Mouse (Mus musculus): ENCODE measurements around the gene Hoxa2. TPM values are rescaled to one million over a fixed set of nuclear protein-coding genes. Genes with fewer than 3 reads are reported as not detected.

The Hoxa2 gene
- total and polyA plus RNA-seq, 3 experiments = 0.26 TPM; not detected in 2

GRCm38 (mm10) chr6:52167176-52167575 is 2.5 kb upstream of the Hoxa2 start:
- Histone ChIP-seq H3K79me2 (replicated peaks; ENCODE audit: control insufficient read depth, extremely low read depth, insufficient read depth, poor library complexity, severe bottlenecking) (no peaks in the 10 kb centered on the region), H3K4me2 (ENCODE audit: insufficient read depth, low read depth, poor library complexity, severe bottlenecking) (no peak overlapping the region), H3K9me3 (replicated peaks; ENCODE audit: low read length) (no peaks in the 10 kb centered on the region), H3K36me3 (replicated peaks in 1 of 2; ENCODE audit: control insufficient read depth in 1 of 2, insufficient read depth in 1 of 2, low read length in 1 of 2) (peaks cover 9 to 45% of the 10 kb centered on the region in 2 experiments), H3K9ac (ENCODE audit: insufficient read depth, low read depth) (no peak overlapping the region), H3K4me3 (replicated peaks in 1 of 3; ENCODE audit: low read depth in 2 of 3, low read length in 2 of 3, poor library complexity in 1 of 3) (no peak overlapping the region), H3K27ac (ENCODE audit: insufficient read depth, low read depth) (no peak overlapping the region), H3K4me1 (ENCODE audit: control insufficient read depth in 1 of 2, insufficient read depth in 2 of 2) (no peaks in the 10 kb centered on the region), H3K27me3 (replicated peaks) (no peaks in the 10 kb centered on the region)
- DNase-seq (ENCODE audit: extremely low read depth) = no peak
- in situ Hi-C loops (cut with MboI; ENCODE audit: low pct_ligation_motif_present, low pct_unique_long_range_greater_than_20kb, low sequenced_read_pairs) = no loop called here
- TF ChIP-seq ETS1 (conservative IDR thresholded peaks at IDR 0.05; ENCODE audit: low read depth, low read length) = no peak
- TF ChIP-seq PAX5 (IDR thresholded peaks at IDR 0.05; ENCODE audit: low read length) = no peak
- dilution Hi-C loops (cut with MboI; ENCODE audit: extremely low pct_ligation_motif_present, extremely low pct_unique_long_range_greater_than_20kb, low sequenced_read_pairs) = no loop called here

- TF ChIP-seq ZC3H11A (IDR thresholded peaks at IDR 0.05; ENCODE audit: low read depth, low read length) (no peak), POLR2AphosphoS2 (IDR thresholded peaks at IDR 0.05; ENCODE audit: low read depth, low read length) (no peak), NELFE (IDR thresholded peaks at IDR 0.05; ENCODE audit: low read depth, low read length) (no peak), CHD1 (IDR thresholded peaks at IDR 0.05; ENCODE audit: low read depth, low read length) (no peak), USF2 (conservative IDR thresholded peaks at IDR 0.05; ENCODE audit: low read depth, low read length) (no peak)
- dilution Hi-C loops (cut with MboI; ENCODE audit: extremely low pct_ligation_motif_present, extremely low pct_unique_long_range_greater_than_20kb, low sequenced_read_pairs) = no loop called here
- Histone ChIP-seq H3K9ac (ENCODE audit: insufficient read depth, low read depth) (no peak overlapping the region), H3K36me3 (replicated peaks in 1 of 2; ENCODE audit: control insufficient read depth in 1 of 2, insufficient read depth in 1 of 2, low read length in 1 of 2) (peaks cover 9 to 48% of the 10 kb centered on the region in 2 experiments), H3K4me2 (ENCODE audit: insufficient read depth, low read depth, poor library complexity, severe bottlenecking) (no peak overlapping the region), H3K9me3 (replicated peaks; ENCODE audit: low read length) (no peaks in the 10 kb centered on the region), H3K79me2 (replicated peaks; ENCODE audit: control insufficient read depth, extremely low read depth, insufficient read depth, poor library complexity, severe bottlenecking) (no peaks in the 10 kb centered on the region), H3K27ac (ENCODE audit: insufficient read depth, low read depth) (no peak overlapping the region), H3K4me1 (ENCODE audit: control insufficient read depth in 1 of 2, insufficient read depth in 2 of 2) (no peaks in the 10 kb centered on the region), H3K27me3 (replicated peaks) (no peaks in the 10 kb centered on the region), H3K4me3 (replicated peaks in 1 of 3; ENCODE audit: low read depth in 2 of 3, low read length in 2 of 3, poor library complexity in 1 of 3) (no peak overlapping the region)
- in situ Hi-C loops (cut with MboI; ENCODE audit: low pct_ligation_motif_present, low pct_unique_long_range_greater_than_20kb, low sequenced_read_pairs) = no loop called here
- no peak for DNase-seq (ENCODE audit: extremely low read depth)
These were observed 1.9 kb upstream of the Hoxa2 start for GRCm38 (mm10) chr6:52166431-52167077.

DNA sequence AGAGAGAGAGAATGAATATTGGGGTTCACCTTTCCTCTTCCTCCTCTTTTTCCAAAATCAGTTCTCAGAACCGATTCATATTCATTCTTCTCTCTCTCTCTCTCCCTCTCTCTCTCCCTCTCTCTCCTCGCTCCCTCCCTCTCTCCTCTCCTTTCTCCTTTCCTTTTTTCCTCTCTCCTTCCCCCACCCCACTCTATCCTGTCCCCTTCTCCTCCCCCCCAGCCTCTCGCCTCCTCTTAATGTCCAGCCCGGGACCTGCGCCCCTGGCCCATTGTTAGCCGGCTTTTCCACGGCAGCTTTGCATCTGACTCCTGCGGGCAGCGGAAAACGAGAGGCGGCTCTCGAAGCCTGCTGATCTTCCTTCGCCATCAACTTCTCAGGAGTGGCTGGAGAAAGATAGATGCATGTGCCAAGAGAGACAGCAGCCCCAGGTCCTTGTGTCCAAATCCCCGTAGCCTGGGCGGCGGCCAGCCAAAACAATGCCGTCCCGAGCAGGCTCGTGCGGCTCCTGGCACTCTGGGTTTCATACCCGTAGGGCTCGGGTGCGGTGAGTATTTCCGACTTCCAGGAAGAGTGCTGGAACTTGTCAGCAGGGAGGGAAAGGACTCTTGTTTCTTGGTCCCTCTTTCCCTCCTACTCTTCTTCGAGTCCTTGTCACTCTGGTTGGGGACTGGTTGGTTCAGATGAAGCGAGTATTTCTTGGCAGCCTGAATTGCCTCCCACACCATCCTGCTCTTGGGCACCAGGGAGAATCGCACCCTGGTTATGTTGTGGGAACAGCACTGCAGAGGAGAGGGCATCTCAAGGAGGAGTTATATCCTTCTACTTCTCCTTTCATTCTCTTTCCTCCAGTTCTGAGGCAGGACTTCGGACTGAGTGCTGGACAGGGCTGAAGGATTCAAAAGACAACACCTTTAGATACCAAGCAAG is 1.1 kb upstream of the Hoxa2 start:
- Histone ChIP-seq H3K79me2 (replicated peaks; ENCODE audit: control insufficient read depth, extremely low read depth, insufficient read depth, poor library complexity, severe bottlenecking) (no peaks in the 10 kb centered on the region; the same call in 1 of the 2 replicates), H3K4me3 (replicated peaks in 1 of 3; ENCODE audit: low read depth in 2 of 3, low read length in 2 of 3, poor library complexity in 1 of 3) (no peak overlapping the region), H3K36me3 (replicated peaks in 1 of 2; ENCODE audit: control insufficient read depth in 1 of 2, insufficient read depth in 1 of 2, low read length in 1 of 2) (peaks cover 9 to 51% of the 10 kb centered on the region in 2 experiments), H3K4me1 (ENCODE audit: control insufficient read depth in 1 of 2, insufficient read depth in 2 of 2) (peaks cover 0 to 6% of the 10 kb centered on the region in 2 experiments; a peak in 2 of 4 replicates), H3K9ac (ENCODE audit: insufficient read depth, low read depth) (no peak overlapping the region), H3K4me2 (ENCODE audit: insufficient read depth, low read depth, poor library complexity, severe bottlenecking) (no peak overlapping the region), H3K27ac (ENCODE audit: insufficient read depth, low read depth) (no peak overlapping the region), H3K9me3 (replicated peaks; ENCODE audit: low read length) (no peaks in the 10 kb centered on the region), H3K27me3 (replicated peaks) (no peaks in the 10 kb centered on the region)
- DNase-seq (ENCODE audit: extremely low read depth) = no peak
- dilution Hi-C loops (cut with MboI; ENCODE audit: extremely low pct_ligation_motif_present, extremely low pct_unique_long_range_greater_than_20kb, low sequenced_read_pairs) = no loop called here
- in situ Hi-C loops (cut with MboI; ENCODE audit: low pct_ligation_motif_present, low pct_unique_long_range_greater_than_20kb, low sequenced_read_pairs) = no loop called here
- TF ChIP-seq HCFC1 (IDR thresholded peaks at IDR 0.05; ENCODE audit: low read depth, low read length) (no peak), USF1 (IDR thresholded peaks at IDR 0.05; ENCODE audit: low read depth, low read length) (no peak), CHD2 (IDR thresholded peaks at IDR 0.05; ENCODE audit: low read length) (no peak), MYC (IDR thresholded peaks at IDR 0.05; ENCODE audit: low read depth, low read length) (no peak), MAFK (IDR thresholded peaks at IDR 0.05; ENCODE audit: insufficient replicate concordance, low read length) (no peak), PAX5 (IDR thresholded peaks at IDR 0.05; ENCODE audit: low read length) (no peak), MAX (IDR thresholded peaks at IDR 0.05; ENCODE audit: low read length) (no peak), SIN3A (IDR thresholded peaks at IDR 0.05; ENCODE audit: low read length) (no peak)
